Mouse (Mus musculus) lung, postnatal 0 days (tissue): ENCODE data around the gene Dppa5a. TPM values are rescaled to one million over a fixed set of nuclear protein-coding genes. Genes with fewer than 3 reads are reported as not detected.
"Not testable (repeated sequence)": the region's sequence is repeated elsewhere in the genome, so short reads cannot be mapped to it uniquely, and the experiment has no call there.

Source experiments
- ATAC-seq: fragments of 200-750 bp; cut with Nextera tagmentation; 2 replicates; pipeline ENCODE4 v1.8.0; 2017; ENCODE audit warnings: moderate library complexity
- DNase-seq: peaks from one replicate; pipeline ENCODE4 v3.0.0-alpha.2; 2016; ENCODE audit warnings: low spot score
- H3K27ac ChIP-seq: fragments of 300-500 bp; sonication (generic); 2 replicates; pipeline ENCODE4 v1.5.1; 2014; ENCODE audit warnings: antibody characterized with exemption, mild to moderate bottlenecking, low read length, mixed read lengths
- H3K27me3 ChIP-seq: fragments of 300-500 bp; sonication (generic); replicated peaks from 2 replicates; pipeline ENCODE4 v1.6.1; 2014; ENCODE audit warnings: low read length, mixed read lengths; ENCODE audit not compliant: insufficient read depth
- H3K36me3 ChIP-seq: fragments of 300-500 bp; sonication (generic); 2 replicates; pipeline ENCODE4 v1.6.1; 2014; ENCODE audit warnings: low read length, mixed read lengths; ENCODE audit not compliant: insufficient read depth
- H3K4me1 ChIP-seq: fragments of 300-500 bp; sonication (generic); 2 replicates; pipeline ENCODE4 v1.6.1; 2014; ENCODE audit warnings: antibody characterized with exemption, low read depth, low read length, mixed read lengths; ENCODE audit not compliant: insufficient read depth
- H3K4me2 ChIP-seq: fragments of 300-500 bp; sonication (generic); replicated peaks from 2 replicates; pipeline ENCODE4 v1.6.1; 2014; ENCODE audit warnings: low read depth, mild to moderate bottlenecking, low read length, moderate library complexity, mixed read lengths
- H3K4me3 ChIP-seq: fragments of 300-500 bp; sonication (generic); 2 replicates; pipeline ENCODE4 v1.5.1; 2014; ENCODE audit warnings: low read depth, low read length
- H3K9ac ChIP-seq: fragments of 300-500 bp; sonication (generic); replicated peaks from 2 replicates; pipeline ENCODE4 v1.6.1; 2014; ENCODE audit warnings: low read depth, mild to moderate bottlenecking
- H3K9me3 ChIP-seq: fragments of 300-500 bp; sonication (generic); 2 replicates; pipeline ENCODE4 v1.6.1; 2016; ENCODE audit warnings: low read length, mixed read lengths
- CTCF ChIP-seq: IDR thresholded peaks from 2 replicates; pipeline ENCODE4 v1.5.1; 2016; ENCODE audit warnings: antibody characterized with exemption, mild to moderate bottlenecking
- EP300 ChIP-seq: IDR thresholded peaks from 2 replicates; pipeline ENCODE4 v1.6.1; 2016; ENCODE audit warnings: antibody characterized with exemption, mild to moderate bottlenecking, control low read depth
- WGBS: fragments of 180-500 bp; shearing (Covaris S2); extraction: QIAGEN DNeasy Blood & Tissue Kit; methylation state at CpG from one replicate; pipeline ENCODE4 v1.1.7; 2014; 5-methylcytosine and 5-hydroxymethylcytosine counted together
- polyA plus RNA-seq: library from polyadenylated mRNA; unstranded; fragments of >200 nt; fragmentation: Nextera tagmentation; extraction: Ambion mirVana; gene quantifications from 2 replicates; pipeline ENCODE4 v1.2.1, GENCODE M21; 2015

Gene Dppa5a
- polyA plus RNA-seq, 1 experiment from 2014 or later = 0.81 TPM

- WGBS = 55% methylated on average over 6 of the region's 6 CpGs
- not testable (repeated sequence) for H3K9me3 ChIP-seq, ATAC-seq, DNase-seq, H3K27ac ChIP-seq, H3K36me3 ChIP-seq, H3K4me1 ChIP-seq, H3K9ac ChIP-seq, H3K4me2 ChIP-seq, H3K27me3 ChIP-seq, H3K4me3 ChIP-seq
Observed at GRCm38 (mm10) chr9:78348206-78349004, 19.6 kb downstream of the Dppa5a start.

DNA sequence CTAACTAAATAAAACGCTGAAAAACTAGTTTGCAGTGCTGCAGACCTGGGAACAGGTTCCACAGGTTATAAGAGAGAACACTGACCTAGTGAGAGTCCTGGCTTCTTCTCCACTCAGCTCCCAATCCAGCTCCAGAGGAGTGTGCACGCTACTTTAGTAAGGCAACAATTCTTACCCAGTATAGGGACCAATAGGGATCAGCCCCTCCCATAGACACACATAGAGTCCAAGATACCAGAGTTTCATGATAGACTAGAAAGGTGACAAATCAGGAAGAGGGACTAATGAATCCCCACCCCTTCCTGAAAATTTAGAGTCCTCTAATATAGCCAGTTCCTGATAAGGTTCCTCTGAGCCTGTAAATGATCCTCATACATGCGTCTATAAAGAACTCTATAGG lies 21.0 kb downstream of the Dppa5a start:
- H3K4me2 ChIP-seq = no peak overlapping the region
- no peaks in the 10 kb centered on the region for H3K36me3 ChIP-seq
- WGBS = 49% methylated on average over 3 of the region's 3 CpGs
- no peaks in the 10 kb centered on the region for H3K4me1 ChIP-seq
- ATAC-seq = peak; percentile 89
- no peak overlapping the region for H3K9ac ChIP-seq
- TF ChIP-seq EP300 (no peak), CTCF (no peak)
- peak; percentile 61 for DNase-seq
- H3K27me3 ChIP-seq = no peaks in the 10 kb centered on the region
- H3K9me3 ChIP-seq = no peaks in the 10 kb centered on the region
- H3K4me3 ChIP-seq = no peak overlapping the region
- no peak overlapping the region for H3K27ac ChIP-seq

- not testable (repeated sequence) for DNase-seq, H3K9me3 ChIP-seq, H3K27me3 ChIP-seq, H3K4me1 ChIP-seq, H3K36me3 ChIP-seq, ATAC-seq, H3K27ac ChIP-seq, H3K9ac ChIP-seq, H3K4me2 ChIP-seq, H3K4me3 ChIP-seq
- WGBS = 35% methylated on average over 4 of the region's 4 CpGs
Observed at GRCm38 (mm10) chr9:78345235-78345634, 22.7 kb downstream of the Dppa5a start.

DNA sequence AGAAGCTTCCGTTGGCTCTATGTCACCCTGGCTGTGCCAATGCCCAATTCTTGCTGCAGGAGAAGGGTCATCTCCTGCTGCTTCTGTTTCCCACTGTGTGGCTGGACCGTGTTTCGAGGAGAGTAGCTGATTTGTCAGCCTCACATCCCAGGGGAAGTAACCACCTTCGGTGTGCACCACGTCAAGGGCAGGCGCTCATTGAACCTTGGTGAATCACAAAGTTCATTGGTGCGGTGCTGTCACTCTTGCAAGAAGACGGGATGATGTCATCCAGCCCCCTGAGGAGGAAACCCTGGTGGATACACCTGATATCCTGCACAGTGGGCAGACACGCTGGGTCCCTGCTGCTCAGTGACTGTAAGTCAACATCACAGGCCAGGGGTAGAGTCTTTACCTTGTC lies 24.9 kb downstream of the Dppa5a start:
- H3K27me3 ChIP-seq, H3K36me3 ChIP-seq, H3K4me1 ChIP-seq, H3K9me3 ChIP-seq, H3K4me3 ChIP-seq, DNase-seq, H3K9ac ChIP-seq, H3K4me2 ChIP-seq, H3K27ac ChIP-seq, ATAC-seq: not testable (repeated sequence)
- 88% methylated on average over 9 of the region's 9 CpGs for WGBS

DNA sequence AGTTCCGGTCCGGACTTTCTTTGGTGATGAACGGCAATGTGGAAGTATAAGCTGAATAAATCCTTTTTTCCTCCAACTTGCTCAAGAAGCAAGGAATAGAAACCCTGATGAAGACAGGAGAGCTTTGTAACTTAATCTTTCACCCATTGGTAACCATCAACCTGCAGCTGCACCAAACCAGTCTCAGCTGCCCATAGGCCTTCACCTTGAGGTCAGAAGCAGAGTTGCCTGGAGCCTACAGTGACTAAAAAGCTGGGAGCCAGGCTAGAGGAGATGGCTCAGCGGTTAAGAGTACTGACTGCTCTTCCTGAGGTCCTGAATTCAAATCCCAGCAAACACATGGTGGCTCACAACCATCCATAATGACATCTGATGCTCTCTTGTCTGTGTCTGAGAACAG lies 25.5 kb downstream of the Dppa5a start:
- not testable (repeated sequence) for H3K4me2 ChIP-seq, H3K9me3 ChIP-seq, ATAC-seq, H3K27me3 ChIP-seq, H3K9ac ChIP-seq, DNase-seq, H3K4me1 ChIP-seq, H3K4me3 ChIP-seq, H3K36me3 ChIP-seq, H3K27ac ChIP-seq
- WGBS = 90% methylated on average over 4 of the region's 4 CpGs

GRCm38 (mm10) chr9:78340324-78340723 lies 27.7 kb downstream of the Dppa5a start:
- DNase-seq = peak; percentile 28
- H3K4me2 ChIP-seq, H3K9ac ChIP-seq, H3K9me3 ChIP-seq, H3K4me1 ChIP-seq, H3K36me3 ChIP-seq, H3K4me3 ChIP-seq, H3K27me3 ChIP-seq, ATAC-seq, H3K27ac ChIP-seq: not testable (repeated sequence)
- peak; percentile 80 for TF ChIP-seq CTCF
- WGBS = 16% methylated on average over 8 of the region's 8 CpGs

GRCm38 (mm10) chr9:78337050-78337449 lies 30.9 kb downstream of the Dppa5a start:
- DNase-seq = peak; percentile 76
- peak; percentile 73 for ATAC-seq

DNA sequence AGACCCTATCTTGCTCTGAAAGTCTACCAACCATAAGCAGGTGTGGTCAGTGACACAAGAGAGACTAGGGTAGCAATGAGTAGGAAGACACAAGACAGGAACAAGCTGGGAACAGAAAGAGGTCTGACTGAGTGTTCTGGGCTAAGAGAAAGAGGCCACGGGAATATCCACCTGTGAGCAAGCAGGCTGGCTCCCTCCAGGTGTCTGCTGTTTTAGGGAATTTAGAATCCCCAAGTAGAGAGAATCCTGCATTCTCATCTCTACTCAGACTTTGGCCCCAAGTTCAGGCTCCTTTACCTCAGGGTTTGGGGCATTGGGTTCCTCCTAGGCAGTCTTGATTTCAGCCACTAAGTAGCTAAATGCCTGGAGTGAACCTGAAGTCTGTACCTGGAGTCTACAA lies 40.7 kb downstream of the Dppa5a start, which contains the start of gene Omt2b:
TSS of gene Omt2b (plus strand) at position 301 of the 400 bp plus-strand sequence.
- WGBS = 75% methylated on average over 1 of the region's 1 CpGs

More at GRCm38 (mm10) chr9:78337050-78337449, 30.9 kb downstream of the Dppa5a start:
- not testable (repeated sequence) for H3K27ac ChIP-seq, H3K9me3 ChIP-seq, H3K36me3 ChIP-seq, H3K27me3 ChIP-seq, H3K4me2 ChIP-seq, H3K4me1 ChIP-seq, H3K4me3 ChIP-seq, H3K9ac ChIP-seq

More for the DNA sequence above, 40.7 kb downstream of the Dppa5a start, which contains the start of gene Omt2b:
- H3K27ac ChIP-seq, H3K27me3 ChIP-seq, ATAC-seq, H3K36me3 ChIP-seq, DNase-seq, H3K4me3 ChIP-seq, H3K9ac ChIP-seq, H3K9me3 ChIP-seq, H3K4me2 ChIP-seq, H3K4me1 ChIP-seq: not testable (repeated sequence)
